Mouse (Mus musculus): Measurements from ENCODE around the gene Nr4a1. TPM values are rescaled to one million over a fixed set of nuclear protein-coding genes. Genes with fewer than 3 reads are reported as not detected.

Gene Nr4a1
- 10 to 100 TPM; 30.5 to 49.0 TPM for total RNA-seq (2021)
- long read RNA-seq, experiment 1, transcript Nr4a1-201 (7 exons, 2,477 nt) = major isoform, 8 of 32 reads
- long read RNA-seq, experiment 1, partial matches to known transcripts = 21 of 32 reads
- long read RNA-seq, experiment 1, other reads (novel, unspliced or antisense) = 1 of 32 reads
- long read RNA-seq, experiment 2, transcript Nr4a1-201 (7 exons, 2,477 nt) = major isoform, 18 of 84 reads
- long read RNA-seq, experiment 2, partial matches to known transcripts = 60 of 84 reads
- long read RNA-seq, experiment 2, other reads (novel, unspliced or antisense) = 2 of 84 reads

GRCm38 (mm10) chr15:101253886-101254795 lies at the start of gene Nr4a1:
Gene Nr4a1 (plus strand): TSS chr15:101254269.
- peak; percentile 84 for DNase-seq

DNA sequence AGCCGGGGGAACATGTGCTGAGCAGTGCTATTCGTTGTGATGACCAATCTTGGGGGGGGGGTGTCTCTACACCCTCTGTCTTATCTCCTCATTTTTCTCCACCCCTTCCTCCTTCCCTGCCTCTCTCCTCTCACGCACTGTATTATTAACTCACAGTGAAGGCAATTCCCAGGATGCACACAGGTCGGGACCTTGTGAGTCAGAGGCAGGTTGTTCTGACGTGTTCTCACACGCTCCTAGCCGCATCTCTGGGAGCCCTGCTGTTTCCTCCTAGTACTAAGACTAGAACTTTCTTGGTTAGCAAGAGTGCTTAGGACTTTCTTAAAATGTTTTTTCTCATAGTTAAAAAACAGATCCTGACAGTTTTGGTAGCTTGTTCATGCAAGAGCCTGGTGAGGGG lies 49.3 kb upstream of the Nr4a1 start:
- intact Hi-C loops (cut with DNase I; ENCODE audit: low total_unique reads) = no loop called here
- no peak for DNase-seq

More at GRCm38 (mm10) chr15:101253886-101254795, at the start of gene Nr4a1:
- intact Hi-C loops (cut with DNase I; ENCODE audit: low total_unique reads) = no loop called here

GRCm38 (mm10) chr15:101210228-101210627 lies 43.8 kb upstream of the Nr4a1 start:
- peak; percentile 64 for DNase-seq
- intact Hi-C loops (cut with DNase I; ENCODE audit: low total_unique reads) = no loop called here

GRCm38 (mm10) chr15:101210998-101211613 lies 43.0 kb upstream of the Nr4a1 start:
- intact Hi-C loops (cut with DNase I; ENCODE audit: low total_unique reads) = no loop called here
- DNase-seq = no peak

DNA sequence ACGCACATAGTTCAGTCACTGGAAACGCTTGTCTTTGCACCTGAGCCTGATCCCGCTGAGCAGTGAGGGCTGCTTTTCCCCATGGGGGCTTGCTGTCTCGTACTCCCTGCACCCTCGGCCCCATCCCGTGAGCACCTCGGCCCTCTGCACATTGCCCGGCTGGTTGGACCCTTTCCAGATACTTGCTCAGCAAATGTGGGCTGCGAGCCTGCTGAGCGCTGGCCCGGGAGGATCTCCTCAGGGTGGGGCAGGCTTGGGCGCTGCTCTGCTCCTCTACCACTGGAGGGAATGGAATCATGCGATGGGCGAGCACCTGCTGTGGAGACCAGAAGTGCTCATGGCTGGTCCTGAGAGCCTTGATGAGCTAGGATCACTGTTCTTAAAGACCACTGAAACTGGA lies 41.6 kb upstream of the Nr4a1 start:
- intact Hi-C loops (cut with DNase I; ENCODE audit: low total_unique reads) = no loop called here
- DNase-seq = peak; percentile 71

DNA sequence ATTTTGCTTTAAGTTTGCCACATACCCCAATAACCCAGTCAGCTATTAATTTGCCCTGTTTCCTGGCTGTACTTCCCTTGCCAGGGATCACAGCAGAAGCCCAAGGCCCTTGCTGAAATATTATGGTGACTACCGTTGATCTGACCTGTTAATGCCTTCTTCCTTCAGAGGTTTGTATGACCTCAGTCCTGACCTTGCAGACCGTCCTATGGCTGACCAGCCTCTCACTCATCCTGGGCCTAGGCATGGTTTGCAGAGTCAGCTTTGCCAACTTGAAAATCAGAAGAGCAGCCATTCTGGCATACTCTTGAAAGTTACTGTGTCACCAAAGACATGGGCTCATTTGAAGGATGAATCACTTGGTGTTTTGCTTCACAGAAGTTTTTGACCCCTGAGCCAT lies 38.9 kb upstream of the Nr4a1 start:
- intact Hi-C loops (cut with DNase I; ENCODE audit: low total_unique reads) = no loop called here
- no peak for DNase-seq

DNA sequence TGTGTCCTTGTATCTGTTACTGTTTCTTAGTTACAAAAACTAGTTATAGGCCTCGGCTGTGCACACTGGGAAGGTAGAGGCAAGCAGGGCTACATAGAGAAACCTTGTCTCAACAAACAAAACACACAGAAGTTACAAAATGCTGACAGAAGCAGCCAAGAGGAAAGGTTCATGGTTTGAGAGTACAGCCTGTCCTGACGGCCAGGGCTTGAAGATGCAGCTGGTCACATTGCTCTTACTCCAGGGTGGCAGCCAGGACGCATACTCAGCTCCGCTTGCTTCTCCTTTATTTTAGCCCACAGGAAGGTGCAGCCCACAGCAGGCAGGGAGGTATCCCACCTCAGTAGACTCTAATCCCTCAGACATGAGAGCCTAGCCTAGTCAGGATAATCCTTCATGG lies 38.0 kb upstream of the Nr4a1 start:
- intact Hi-C loops (cut with DNase I; ENCODE audit: low total_unique reads) = no loop called here
- no peak for DNase-seq

- DNase-seq = no peak
- intact Hi-C loops (cut with DNase I; ENCODE audit: low total_unique reads) = loop anchor here (5.0 kb wide), 1 partner anchor 66 kb away; no protein-coding TSS in a partner anchor
Observed at GRCm38 (mm10) chr15:101220905-101221297, 33.2 kb upstream of the Nr4a1 start.

DNA sequence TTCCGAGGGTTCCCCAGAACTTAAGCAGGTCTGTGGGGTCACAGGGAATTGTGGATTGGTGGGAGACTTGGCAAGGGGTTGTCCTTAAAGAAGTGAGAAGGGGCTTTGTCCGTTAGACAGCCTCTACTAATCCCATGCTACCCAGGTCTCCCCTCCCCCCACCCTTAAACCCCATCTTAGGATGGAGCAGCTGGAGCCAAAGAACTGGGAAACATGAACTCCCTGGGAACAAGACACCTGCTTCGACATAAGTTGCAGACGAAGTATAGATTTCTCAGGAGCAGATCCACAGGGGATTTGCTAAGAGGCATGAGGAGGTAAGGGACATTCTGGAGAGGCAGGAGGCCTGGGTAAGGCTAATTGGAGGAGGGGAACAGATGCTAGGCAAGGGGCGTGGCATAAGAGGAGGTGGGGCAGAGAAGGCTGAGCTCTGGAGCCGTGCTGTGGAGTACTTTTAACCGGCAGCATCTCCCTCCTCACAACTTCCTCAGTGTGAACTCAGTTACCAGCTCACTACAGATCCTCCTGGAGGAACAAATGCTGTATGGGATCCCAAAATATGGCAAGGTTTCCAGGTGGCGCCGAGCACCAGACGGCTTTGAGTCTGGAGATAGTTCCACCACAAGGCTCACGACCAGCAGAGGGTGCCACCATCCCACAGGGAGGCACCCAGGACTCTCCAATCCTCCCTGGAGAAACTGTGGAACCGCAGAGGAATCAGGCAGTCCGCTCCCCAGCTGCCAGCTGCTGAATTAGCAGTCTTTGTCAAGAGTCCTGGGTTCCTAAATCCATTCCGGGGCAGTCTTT lies 32.6 kb upstream of the Nr4a1 start:
- intact Hi-C loops (cut with DNase I; ENCODE audit: low total_unique reads) = loop anchor here (5.0 kb wide), 1 partner anchor 66 kb away; no protein-coding TSS in a partner anchor
- peak; percentile 90 for DNase-seq

GRCm38 (mm10) chr15:101222897-101223482 lies 31.1 kb upstream of the Nr4a1 start:
- intact Hi-C loops (cut with DNase I; ENCODE audit: low total_unique reads) = loop anchor here (5.0 kb wide), 1 partner anchor 64 kb away; no protein-coding TSS in a partner anchor
- no peak for DNase-seq

- no peak for DNase-seq
- intact Hi-C loops (cut with DNase I; ENCODE audit: low total_unique reads) = loop anchor here (5.0 kb wide), 1 partner anchor 64 kb away; no protein-coding TSS in a partner anchor
Observed at GRCm38 (mm10) chr15:101223596-101223995, 30.5 kb upstream of the Nr4a1 start.

DNA sequence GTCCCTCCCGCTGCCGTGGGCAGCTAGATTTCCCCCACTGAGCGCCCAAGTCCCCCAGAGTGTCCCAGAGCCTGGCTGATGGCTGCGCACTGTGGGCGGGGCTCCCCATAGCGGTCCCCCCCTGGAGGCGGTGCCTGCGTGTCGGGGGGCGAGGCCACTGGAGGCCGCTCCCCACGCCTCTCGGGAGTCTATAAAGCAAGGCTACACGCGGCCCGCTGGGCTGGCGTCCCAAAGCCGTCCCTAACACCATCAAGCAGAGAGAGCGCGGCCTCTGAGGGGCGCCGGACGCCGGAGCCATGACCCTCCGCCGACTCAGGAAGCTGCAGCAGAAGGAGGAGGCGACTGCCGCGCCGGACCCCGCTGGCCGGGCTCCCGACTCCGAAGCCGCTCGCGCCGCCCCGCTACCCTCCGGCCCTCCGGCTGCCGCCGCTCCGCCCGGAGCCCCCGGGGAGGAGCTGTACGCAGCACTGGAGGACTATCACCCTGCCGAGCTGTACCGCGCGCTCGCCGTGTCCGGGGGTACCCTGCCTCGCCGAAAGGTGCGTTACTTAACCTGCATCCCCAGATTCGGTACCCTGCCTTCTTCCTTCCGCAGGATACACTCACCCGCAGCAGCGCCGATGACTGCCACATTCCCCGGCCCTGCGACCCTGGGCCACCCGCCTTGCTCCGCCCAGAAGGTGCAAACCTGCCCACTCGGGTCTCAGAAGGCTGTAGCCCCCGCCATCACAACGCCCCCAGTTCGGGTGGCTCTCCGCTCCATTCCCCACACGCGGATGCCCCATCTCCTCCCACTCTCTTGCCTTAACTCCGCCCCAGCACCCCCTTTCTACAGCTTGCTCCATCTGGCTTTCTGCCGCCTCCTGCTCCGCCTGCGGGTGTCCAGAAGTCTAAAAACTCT lies 29.8 kb upstream of the Nr4a1 start, which contains the start of gene Grasp:
Gene Grasp, plus strand, starts transcription at position 183 of the 901 bp plus-strand sequence.
- peak; percentile 92 for DNase-seq
- intact Hi-C loops (cut with DNase I; ENCODE audit: low total_unique reads) = loop anchor here (5.0 kb wide), 1 partner anchor 63 kb away; no protein-coding TSS in a partner anchor

DNA sequence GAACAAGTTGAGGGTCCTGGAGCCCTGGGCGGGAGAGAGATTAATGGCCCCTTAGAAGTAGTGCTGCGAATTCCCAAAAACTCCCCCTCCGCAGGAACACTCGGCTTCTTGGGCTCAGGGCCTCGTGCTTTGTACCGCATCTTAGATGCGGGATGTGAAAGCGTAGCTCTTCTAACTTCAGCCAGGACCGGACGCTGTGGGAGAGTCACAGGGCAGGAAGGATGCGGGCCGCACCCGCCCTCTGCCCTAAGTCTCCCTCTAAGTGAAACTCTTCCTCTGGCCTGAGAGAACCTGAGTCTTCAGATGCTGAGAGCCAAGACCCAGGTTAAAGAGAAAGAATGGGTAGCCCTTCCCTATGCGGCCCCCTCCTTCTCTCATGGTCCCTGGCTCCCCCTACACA lies 29.1 kb upstream of the Nr4a1 start:
- no peak for DNase-seq
- intact Hi-C loops (cut with DNase I; ENCODE audit: low total_unique reads) = loop anchor here (5.0 kb wide), 1 partner anchor 62 kb away; no protein-coding TSS in a partner anchor

GRCm38 (mm10) chr15:101227971-101228370 lies 26.1 kb upstream of the Nr4a1 start:
- intact Hi-C loops (cut with DNase I; ENCODE audit: low total_unique reads) = no loop called here
- DNase-seq = peak; percentile 78

- peak; percentile 80 for DNase-seq
- intact Hi-C loops (cut with DNase I; ENCODE audit: low total_unique reads) = no loop called here
Observed at GRCm38 (mm10) chr15:101228866-101229590, 25.0 kb upstream of the Nr4a1 start.

DNA sequence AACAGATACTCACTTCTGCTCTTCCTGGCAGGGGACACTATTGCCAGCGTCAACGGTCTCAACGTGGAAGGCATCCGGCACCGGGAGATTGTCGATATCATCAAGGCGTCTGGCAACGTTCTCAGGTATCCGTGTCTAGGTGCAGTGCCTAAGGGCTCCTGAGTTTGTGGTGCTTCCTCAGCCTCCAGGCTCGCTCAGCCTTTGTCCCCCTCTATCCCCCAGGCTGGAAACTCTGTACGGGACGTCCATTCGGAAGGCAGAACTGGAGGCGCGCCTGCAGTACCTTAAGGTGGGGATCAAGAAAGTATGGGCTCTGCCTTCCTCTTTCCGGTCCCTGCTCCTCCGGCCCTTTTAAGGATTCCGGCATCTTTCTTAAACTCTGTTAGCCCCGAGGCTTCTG lies 23.6 kb upstream of the Nr4a1 start:
- intact Hi-C loops (cut with DNase I; ENCODE audit: low total_unique reads) = no loop called here
- DNase-seq = no peak
